Mouse (Mus musculus): ENCODE measurements around the gene Hoxd11.
A peak's percentile ranks its signal among the peaks of the same experiment; 100 is the strongest.

Hoxd11 gene

GRCm38 (mm10) chr2:74681594-74682531, 2.5 kb downstream of the Hoxd11 start:
- no peak for DNase-seq (ENCODE audit: low spot score)

- no peak for DNase-seq (ENCODE audit: low spot score)
These were observed 3.4 kb downstream of the Hoxd11 start for GRCm38 (mm10) chr2:74682796-74683195.

GRCm38 (mm10) chr2:74683471-74683951, 4.2 kb downstream of the Hoxd11 start:
- DNase-seq (ENCODE audit: low spot score), result no peak

- DNase-seq (ENCODE audit: low spot score), result no peak
These were observed 4.7 kb downstream of the Hoxd11 start for GRCm38 (mm10) chr2:74684106-74684505.

- no peak for DNase-seq (ENCODE audit: low spot score)
These were observed 5.8 kb downstream of the Hoxd11 start for GRCm38 (mm10) chr2:74685059-74685603.

GRCm38 (mm10) chr2:74686301-74686987, 7.1 kb downstream of the Hoxd11 start:
- DNase-seq (ENCODE audit: low spot score), result peak; percentile 87

GRCm38 (mm10) chr2:74686988-74687697, 7.8 kb downstream of the Hoxd11 start:
- DNase-seq (ENCODE audit: low spot score), result no peak

GRCm38 (mm10) chr2:74687698-74688555, 8.6 kb downstream of the Hoxd11 start:
- no peak for DNase-seq (ENCODE audit: low spot score)

- DNase-seq (ENCODE audit: low spot score), result no peak
These were observed 9.6 kb downstream of the Hoxd11 start for GRCm38 (mm10) chr2:74688795-74689573.

GRCm38 (mm10) chr2:74689574-74690337, 10.4 kb downstream of the Hoxd11 start:
- no peak for DNase-seq (ENCODE audit: low spot score)

- no peak for DNase-seq (ENCODE audit: low spot score)
These were observed 11.0 kb downstream of the Hoxd11 start for GRCm38 (mm10) chr2:74690338-74690716.

- peak; percentile 75 for DNase-seq (ENCODE audit: low spot score)
These were observed 11.9 kb downstream of the Hoxd11 start, which contains the start of gene Hoxd10 for GRCm38 (mm10) chr2:74691022-74691951. Gene Hoxd10, plus strand, starts transcription at chr2:74691924.

- no peak for DNase-seq (ENCODE audit: low spot score)
These were observed 12.8 kb downstream of the Hoxd11 start for GRCm38 (mm10) chr2:74691995-74692807.

GRCm38 (mm10) chr2:74692808-74693431, 13.6 kb downstream of the Hoxd11 start:
- DNase-seq (ENCODE audit: low spot score), result no peak

- DNase-seq (ENCODE audit: low spot score), result no peak
These were observed 14.1 kb downstream of the Hoxd11 start for GRCm38 (mm10) chr2:74693432-74693827.

GRCm38 (mm10) chr2:74694066-74694465, 14.7 kb downstream of the Hoxd11 start:
- peak; percentile 71 for DNase-seq (ENCODE audit: low spot score)

GRCm38 (mm10) chr2:74695383-74695782, 16.0 kb downstream of the Hoxd11 start:
- no peak for DNase-seq (ENCODE audit: low spot score)

Measured in retina, embryonic 14.5 days (tissue).